7 mouse cellular contexts compared by ENCODE assay signal in genomic region chr1:23256630-23257001, GRCm38 (mm10).
A peak's percentile ranks its signal among the peaks of the same experiment; 100 is the strongest.
DNase-seq lines count a peak whose midpoint lies in the region; ATAC-seq lines count a peak whose summit lies in the region.

No protein-coding gene starts in this region.

- H3K9ac ChIP-seq in intestine, embryonic 15.5 days = peak overlapping the region; percentile 73
- peak overlapping the region; percentile 83 for H3K9ac ChIP-seq in midbrain, embryonic 11.5 days (ENCODE audit: low read length)

- no peaks in the 10 kb centered on the region for H3K9me3 ChIP-seq in intestine, embryonic 15.5 days
- H3K9me3 ChIP-seq in midbrain, embryonic 11.5 days (ENCODE audit: control insufficient read depth, low read length) = no peaks in the 10 kb centered on the region

- peaks cover 3% of the 10 kb centered on the region; the same call in 1 of the 2 replicates for H3K4me1 ChIP-seq in intestine, embryonic 15.5 days (replicated peaks)
- H3K4me1 ChIP-seq in midbrain, embryonic 11.5 days (ENCODE audit: control insufficient read depth, insufficient read depth, low read length) = peaks cover 2% of the 10 kb centered on the region; the same call in 1 of the 2 replicates

- H3K27ac ChIP-seq in intestine, embryonic 15.5 days = peak overlapping the region; percentile 87
- H3K27ac ChIP-seq in midbrain, embryonic 11.5 days (ENCODE audit: low read depth, low read length) = peak overlapping the region; percentile 90

- H3K27me3 ChIP-seq in intestine, embryonic 15.5 days (replicated peaks) = no peaks in the 10 kb centered on the region
- H3K27me3 ChIP-seq in midbrain, embryonic 11.5 days (ENCODE audit: control insufficient read depth, insufficient read depth, low read length) = no peaks in the 10 kb centered on the region

- DNase-seq in adrenal gland, adult 8-10 months = peak; percentile 87
- peak; percentile 85 for DNase-seq in embryo, embryonic 11 days
- DNase-seq in gastrocnemius, postnatal 25 days = peak; percentile 84
- peak; percentile 66 to 76 for DNase-seq in left cerebral cortex, postnatal 36 days (ENCODE audit: low spot score in 2 of 2)
- peak; percentile 97 for DNase-seq in midbrain, embryonic 11.5 days (ENCODE audit: low spot score, missing footprints)
- peak; percentile 54 for DNase-seq in spleen, adult 12 weeks (ENCODE audit: low spot score)

- H3K4me3 ChIP-seq in intestine, embryonic 15.5 days (replicated peaks) = peak overlapping the region; percentile 75
- peak overlapping the region; percentile 76 for H3K4me3 ChIP-seq in midbrain, embryonic 11.5 days (ENCODE audit: low read depth, low read length)

- intact Hi-C loops in left cerebral cortex, postnatal 36 days (cut with DNase I) = loop anchor here (5.0 to 10.0 kb wide), 2 partner anchors 126 to 452 kb away; partner anchors contain the start of gene Rims1

- peak overlapping the region; percentile 76 for H3K4me2 ChIP-seq in intestine, embryonic 15.5 days (replicated peaks)
- peak overlapping the region; percentile 60 for H3K4me2 ChIP-seq in midbrain, embryonic 11.5 days

- ATAC-seq in intestine, embryonic 15.5 days = peak; percentile 74
- no peak for ATAC-seq in midbrain, embryonic 11.5 days (ENCODE audit: low FRiP score)

- under 1% methylated on average over 45 of the region's 45 CpGs for WGBS in intestine, embryonic 15.5 days
- under 1% methylated on average over 44 of the region's 45 CpGs for WGBS in midbrain, embryonic 11.5 days

- no peaks in the 10 kb centered on the region for H3K36me3 ChIP-seq in intestine, embryonic 15.5 days
- H3K36me3 ChIP-seq in midbrain, embryonic 11.5 days (ENCODE audit: control insufficient read depth, insufficient read depth, low read length) = no peaks in the 10 kb centered on the region
